Mouse (Mus musculus): ENCODE results near the gene 4930550C14Rik.

The 4930550C14Rik gene

DNA sequence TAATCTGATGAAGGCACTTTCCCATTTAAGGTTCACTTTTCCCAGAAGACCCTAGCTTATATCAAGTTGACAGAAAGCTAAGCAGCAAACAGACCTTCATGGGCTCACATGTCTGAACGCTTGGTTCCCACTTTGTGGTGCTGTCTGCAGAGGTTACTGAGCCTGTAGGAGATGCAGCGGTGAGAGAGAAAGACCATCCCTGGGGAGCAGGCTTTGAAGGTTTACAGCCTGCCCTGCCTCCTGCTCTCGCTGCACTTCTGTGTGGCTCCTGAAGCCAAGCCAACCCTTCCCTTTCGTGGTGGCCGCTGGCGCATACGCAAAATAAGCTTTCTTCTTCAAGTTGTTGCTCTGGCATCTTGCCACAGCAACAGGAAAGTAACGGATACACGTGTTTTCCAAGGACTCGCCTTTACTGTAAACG is at the start of gene 4930550C14Rik:
4930550C14Rik (plus strand) TSS at position 35 of the 421 bp plus-strand sequence.
- peak; percentile 16 for DNase-seq

DNA sequence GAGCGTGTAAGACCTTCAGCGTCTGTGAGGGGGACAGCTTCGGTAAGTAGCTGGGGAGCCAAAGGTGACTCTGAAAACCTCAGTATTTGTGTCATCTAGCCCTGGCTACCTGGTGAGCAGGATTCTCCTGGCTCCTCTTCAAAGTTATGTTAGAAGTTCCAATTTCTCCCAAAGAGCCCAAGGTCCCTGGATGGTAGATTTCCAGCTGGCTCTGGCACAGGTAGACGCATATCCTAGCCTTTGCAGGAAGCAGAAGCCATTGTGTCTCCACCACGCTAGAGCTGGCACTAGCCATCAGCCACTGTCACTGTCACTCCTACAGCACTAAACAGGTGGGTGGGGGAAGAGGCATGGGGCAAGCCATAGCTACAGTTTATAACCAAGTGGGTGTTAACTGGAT is 49.0 kb upstream of the 4930550C14Rik start:
- DNase-seq = no peak

DNA sequence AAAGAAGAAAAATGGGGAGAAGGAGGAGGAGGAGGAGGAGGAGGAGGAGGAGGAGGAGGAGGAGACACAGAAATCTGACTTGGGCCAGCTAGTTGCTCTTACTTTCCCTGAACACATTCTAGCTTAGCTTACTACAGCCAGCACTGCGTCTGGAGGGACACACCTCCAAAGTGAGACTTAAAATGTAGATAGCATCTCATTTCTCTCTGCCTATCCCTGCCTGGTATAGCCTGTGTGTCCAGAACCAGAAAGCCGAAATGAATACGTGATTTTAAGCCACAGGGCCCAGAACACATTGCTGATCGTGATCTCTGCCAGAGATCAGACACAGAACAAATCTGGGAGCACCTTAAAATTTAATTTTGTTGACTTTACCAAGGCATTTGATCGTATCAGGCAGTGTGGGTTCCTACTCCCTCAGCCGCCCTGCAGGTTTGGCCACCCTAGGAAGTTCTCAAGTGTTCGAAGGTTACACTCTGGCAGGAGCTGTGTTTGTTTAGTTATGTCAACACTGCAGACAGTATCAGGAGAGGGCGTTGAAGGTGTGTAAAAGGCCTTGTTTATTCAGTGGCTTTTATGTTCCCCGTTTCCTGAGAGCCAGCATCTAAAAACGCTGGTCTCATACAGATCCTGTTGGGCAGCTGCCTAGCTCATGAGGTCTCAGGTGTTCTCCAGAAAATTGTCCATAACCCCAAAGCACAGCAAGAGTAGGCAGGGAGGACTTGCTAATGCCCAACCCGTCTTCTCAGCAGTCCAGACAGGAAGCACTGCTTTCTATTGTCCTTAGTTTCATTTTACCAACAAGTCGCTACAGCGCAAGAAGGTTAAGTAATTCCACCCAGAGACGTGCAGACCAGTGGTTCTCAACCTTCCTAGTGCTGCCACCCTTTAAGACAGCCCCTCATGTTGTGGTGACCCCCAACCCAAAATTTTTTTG is 45.6 kb upstream of the 4930550C14Rik start:
- no peak for DNase-seq

DNA sequence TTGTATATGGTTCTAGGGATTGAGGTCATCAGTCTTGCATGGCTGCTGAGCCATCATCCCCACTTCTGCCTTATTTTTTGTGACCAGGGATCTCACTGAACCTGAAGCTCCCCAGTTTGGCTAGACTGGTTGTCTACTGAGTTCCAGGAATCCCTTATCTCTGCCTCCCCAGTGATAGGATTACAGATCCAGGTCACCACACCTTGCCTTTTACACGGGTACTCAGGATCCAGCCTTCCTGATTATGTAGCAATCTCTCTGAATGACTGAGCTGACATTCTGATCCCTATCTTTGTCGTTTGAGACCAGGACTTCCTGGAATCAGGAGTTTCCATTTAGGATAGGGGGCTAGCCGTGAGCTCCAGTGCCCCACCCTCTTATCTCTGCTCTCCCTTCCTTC is 30.8 kb upstream of the 4930550C14Rik start:
- no peak for DNase-seq

DNA sequence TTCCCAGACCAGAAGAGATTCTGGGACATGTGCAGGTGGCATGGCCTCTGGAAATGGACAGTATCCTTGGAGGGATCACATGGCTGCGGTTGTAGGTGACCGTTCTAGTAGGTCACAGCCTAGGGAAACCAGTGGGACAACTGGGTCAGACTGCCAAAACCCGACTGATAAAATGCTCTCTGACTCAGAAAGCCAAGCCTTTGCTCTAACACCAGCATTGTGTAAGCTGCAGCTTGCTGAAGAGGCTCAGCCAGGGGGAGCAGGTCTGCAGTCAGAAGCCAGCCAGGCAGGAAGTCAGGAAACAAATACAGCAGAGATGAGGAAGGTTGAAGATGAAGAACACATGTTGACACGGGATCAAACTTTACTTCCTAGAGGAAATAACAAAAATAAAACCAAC is 26.2 kb upstream of the 4930550C14Rik start:
- DNase-seq = no peak

DNA sequence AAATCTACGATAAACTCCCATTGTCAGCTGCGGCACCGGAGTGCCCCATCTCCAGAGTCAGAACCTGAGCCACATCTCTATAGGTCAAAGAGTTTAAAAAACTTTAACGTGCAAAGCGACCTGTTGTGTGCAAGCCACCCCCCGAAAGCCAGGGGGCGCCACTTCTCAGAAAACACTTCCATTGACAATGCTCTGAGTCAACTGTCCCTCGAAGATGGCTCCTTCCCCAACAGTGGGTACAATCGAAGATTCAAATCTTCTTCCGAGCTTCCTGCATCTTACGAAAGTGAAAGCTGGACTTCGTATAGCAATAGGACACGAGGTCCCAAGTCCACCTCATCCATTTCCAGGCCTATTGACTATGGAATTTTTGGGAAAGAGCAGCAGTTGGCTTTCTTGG is 25.3 kb upstream of the 4930550C14Rik start:
- DNase-seq = no peak

DNA sequence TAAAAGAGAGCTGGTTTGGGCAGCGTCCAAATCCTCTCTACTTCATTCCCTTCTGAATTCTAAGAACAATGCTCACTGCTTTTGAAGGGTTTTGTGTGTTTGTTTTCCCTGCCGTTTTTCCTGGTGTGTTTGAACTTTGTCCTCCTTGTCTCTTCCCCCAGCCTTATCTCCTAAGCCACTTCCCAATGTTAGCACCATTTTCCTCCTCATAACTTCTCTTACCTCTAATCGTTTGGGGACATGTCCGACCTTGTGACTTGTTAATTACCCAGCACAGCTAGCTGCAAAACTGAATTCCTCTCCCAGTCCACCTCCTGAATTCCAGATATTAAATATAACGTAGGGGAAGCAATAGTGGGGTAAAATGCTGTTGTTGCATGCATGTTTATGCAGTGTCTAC is 24.5 kb upstream of the 4930550C14Rik start:
- no peak for DNase-seq

DNA sequence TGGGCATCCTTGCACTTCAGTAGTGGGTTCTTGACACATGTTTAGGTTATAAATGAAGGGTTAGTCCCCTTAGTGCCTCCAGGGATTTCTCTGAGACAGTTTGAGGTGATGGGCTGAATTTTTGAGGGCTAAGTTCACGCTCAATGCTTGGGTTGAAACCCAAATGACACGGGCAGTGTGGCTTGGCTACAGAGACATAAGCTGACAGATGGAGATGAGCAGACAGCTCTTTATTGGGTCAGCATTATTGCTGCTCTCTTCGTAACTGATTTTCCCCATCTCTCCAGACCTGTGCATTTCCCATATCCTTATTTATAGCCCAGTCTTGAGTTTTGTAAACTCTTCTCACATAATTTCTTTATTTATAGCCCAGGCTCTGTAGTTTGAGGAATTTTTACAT is 24.0 kb upstream of the 4930550C14Rik start:
- DNase-seq = no peak

DNA sequence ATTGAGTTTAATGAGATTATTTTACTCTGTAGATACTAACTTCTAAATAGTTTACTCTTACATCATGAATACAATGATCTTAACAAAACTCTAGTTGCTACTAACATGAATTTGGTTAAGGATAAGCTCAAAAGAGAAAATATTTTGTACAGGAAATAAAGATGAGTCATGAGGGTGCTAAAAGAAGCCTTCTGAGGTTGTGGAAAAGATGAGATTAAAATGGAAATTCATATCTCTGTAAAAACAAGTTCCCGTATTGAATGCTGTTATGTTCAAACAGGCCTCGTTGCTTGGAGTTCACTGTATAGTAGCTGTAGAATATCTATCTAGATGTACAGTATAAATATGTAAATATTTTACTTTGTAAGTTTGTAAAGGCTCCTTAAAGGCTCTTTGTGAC is 21.5 kb upstream of the 4930550C14Rik start:
- no peak for DNase-seq

DNA sequence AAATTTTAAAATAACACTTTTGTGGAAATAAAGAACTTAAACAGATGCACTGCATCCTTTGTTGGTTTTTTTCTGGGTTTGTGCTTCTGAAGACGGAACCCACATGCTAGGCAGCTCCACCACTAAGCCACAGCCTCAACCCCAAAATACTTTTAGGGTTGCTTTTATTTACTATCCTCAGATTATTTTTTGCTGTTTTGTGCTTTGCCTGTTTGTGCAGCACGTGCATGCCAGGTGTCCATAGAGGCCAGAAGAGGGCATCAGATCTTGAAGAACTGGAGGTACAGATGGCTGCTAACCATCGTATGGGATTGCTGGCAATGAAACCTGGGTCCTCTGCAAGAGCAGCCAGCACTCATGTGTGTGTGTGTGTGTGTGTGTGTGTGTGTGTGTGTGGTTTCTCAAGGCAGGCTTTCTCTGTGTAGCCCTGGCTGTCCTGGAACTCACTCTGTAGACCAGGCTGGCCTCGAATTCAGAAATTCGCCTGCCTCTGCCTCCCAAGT is 21.0 kb upstream of the 4930550C14Rik start:
- DNase-seq = no peak

DNA sequence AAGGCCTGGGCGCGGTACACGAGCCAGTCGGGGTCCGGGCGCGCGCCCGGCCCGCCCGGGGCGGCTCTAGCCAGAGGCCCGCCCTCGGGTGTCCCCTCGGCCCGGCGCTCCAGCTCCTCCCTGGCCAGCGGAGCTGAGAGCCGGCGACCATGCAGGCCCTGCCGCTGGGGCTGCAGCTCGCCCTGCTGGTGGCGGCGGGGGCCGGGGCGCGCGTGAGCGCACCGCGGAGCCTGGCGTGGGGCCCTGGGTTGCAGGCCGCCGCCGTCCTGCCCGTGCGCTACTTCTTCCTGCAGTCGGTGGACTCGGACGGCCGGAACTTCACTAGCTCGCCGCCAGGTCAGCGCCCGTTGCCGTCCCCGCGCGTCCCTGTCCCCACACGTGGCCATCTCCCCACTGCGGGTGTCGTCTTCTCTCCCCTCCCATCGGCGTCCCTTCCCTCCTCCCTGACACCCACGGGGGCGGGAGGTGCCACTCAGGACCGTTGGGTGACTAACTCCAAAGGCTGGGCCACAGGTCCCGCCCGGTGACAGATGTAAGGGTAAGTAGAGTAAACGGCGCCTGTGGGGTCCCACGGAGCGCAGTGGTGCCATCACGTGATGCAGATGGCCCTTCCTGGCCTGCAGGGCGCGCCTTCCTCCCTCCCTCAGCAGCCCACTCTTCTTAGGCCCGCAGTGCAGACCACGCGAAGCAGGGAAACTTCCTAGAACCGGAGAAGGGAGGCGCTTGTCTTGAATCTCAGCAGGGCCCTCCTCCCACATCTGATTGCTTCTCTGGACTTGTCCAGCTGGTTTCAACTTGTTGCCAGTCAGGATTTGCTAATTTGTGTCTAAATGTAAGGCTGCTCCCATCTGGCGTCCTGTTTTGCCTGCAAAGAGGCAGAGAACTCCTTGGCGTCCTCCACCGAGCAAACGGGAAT is 17.9 kb upstream of the 4930550C14Rik start, which contains the start of gene Kdelc2:
Kdelc2 (plus strand) TSS at position 75 of the 916 bp plus-strand sequence.
- peak; percentile 64 for DNase-seq

DNA sequence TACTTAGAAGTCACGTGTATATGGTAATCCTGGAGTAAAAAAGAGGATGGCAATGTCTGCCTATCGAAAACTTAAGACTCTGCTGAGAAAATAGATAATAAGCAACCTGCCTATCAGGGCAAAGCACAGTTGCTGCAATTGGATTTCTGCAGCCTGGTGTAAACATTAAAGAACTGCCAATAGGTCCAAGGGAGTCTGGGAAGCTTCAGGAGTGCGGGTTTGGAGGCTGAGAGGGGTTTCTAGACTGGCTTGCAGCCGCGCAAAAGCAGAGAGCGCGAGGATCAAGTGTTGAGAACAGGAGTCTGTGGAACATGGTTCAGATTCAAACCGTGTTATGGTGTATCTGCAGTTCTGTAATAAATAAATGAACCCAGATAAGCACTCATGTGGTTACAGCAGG is 17.3 kb upstream of the 4930550C14Rik start:
- peak; percentile 19 for DNase-seq

DNA sequence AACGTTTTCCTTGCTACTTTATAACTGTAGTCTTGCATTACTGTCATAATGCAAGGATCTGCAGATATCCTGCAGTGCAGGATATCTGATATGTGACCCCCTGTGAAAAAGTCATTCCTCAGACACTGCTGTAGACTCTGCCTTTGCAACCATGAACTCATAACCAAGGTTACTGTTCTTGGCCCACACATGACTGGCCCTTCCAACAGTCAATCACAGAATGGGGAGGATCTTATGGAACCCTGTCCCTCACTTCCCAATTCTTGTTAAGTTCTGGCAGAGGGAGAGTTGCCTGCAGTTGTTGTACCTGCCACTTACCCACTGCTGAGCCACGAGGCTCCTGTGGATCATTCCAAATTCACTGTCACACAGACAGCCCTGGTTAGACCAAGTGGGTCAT is 14.7 kb upstream of the 4930550C14Rik start:
- no peak for DNase-seq

DNA sequence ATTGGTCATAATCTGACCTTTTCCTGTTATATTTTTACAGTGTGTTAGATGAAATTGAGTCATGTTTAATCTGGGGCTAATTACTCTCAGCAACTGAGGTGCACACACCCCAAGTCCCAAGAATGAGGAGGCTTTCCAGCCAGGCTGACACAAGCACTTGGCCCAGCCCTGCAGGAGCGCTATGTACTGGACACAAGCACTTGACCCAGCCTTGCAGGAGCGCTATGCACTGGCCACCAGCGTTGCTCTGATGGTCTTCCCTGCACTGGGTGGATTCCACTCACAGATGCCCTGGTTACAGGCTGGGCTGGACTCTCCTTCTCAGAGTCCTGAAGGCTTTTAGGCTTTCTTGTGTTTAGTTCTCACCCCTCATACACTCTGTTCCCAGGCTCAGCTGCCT is 13.0 kb upstream of the 4930550C14Rik start:
- DNase-seq = no peak

DNA sequence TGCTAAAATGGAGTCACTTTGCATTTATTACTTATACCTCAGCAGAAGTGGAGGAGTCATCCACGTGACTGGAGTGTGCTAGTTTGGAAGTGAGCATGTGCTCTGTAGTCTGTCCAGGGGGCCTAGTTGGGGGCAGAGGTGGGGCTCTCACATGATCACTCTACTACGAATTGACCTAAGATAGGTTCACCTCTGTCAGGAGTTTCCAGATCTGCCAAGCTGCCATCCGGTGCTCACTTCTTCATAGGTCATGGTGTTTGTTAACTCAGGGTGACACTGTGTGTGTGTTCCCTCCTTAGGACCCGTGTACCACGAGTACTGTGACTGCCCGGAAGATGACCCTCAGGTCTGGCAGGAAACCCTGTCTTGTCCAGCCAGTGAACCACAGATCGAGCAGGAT is 12.0 kb upstream of the 4930550C14Rik start:
- no peak for DNase-seq

DNA sequence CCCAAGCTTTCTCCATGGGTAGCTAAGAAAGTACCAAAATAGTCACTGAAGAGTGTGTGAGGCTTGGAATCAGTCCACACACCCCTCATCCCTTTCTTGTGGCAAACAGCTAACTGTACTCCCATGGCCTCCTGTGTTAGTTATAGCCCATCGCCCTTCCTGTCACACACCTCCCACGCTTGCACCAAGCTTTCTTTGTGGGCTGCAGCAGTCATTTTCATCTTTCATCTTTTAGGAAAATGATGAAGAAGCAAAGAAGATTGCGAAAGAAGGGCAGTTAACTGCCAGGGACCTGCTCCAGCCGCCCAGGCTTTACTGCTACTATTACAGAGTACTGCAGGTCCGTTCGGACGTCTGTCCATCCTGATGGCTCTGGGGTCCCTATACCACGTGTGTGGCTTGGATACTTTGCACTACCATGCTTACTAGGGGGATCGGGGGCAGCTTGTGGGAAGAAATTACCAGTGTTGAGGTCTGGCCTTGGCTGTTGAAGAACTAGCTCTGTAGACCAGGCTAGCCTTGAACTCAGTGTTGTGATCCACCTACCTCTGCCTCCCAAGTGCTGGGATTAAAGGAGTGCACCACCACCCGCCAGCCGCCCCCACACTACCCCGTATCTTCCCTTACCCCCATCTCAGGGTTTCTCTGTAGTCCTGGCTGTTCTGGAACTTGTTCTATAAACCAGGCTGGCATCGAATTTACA is 4.3 kb upstream of the 4930550C14Rik start:
- no peak for DNase-seq

DNA sequence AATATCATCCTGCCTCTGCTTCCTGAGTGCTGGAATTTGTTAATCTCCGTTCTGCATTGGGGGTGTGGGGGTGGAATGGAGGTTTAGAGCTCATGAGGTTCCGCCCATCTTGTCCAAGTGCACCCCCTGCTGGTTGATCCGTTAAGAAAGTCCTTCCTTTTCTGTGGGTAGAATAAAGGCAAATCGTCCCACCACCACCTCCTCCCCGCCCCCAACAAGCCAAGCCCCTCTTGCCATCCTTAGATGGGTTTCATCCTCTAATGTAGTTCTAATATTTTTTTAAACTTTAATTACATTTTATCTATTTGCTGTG is 3.8 kb upstream of the 4930550C14Rik start:
- peak; percentile 78 for DNase-seq

DNA sequence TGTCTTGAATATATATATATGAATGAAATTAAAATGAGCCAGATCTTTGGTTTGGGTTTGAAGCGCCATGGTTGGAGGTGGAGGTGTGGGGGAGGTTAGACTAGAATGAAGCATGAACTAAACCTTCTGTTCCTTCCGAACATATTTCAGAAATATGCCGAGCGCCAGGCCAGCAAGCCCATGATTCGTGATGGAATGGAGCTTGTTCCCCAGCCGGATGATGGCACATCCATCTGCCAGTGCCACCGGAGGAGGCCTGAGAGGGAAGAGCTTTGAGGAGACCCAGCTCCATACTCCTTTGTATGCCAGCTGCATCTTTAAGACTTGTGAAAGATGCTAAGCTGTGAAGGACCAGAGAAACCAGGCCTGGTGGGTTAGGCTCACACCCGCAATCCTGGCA is 2.6 kb upstream of the 4930550C14Rik start:
- DNase-seq = no peak

DNA sequence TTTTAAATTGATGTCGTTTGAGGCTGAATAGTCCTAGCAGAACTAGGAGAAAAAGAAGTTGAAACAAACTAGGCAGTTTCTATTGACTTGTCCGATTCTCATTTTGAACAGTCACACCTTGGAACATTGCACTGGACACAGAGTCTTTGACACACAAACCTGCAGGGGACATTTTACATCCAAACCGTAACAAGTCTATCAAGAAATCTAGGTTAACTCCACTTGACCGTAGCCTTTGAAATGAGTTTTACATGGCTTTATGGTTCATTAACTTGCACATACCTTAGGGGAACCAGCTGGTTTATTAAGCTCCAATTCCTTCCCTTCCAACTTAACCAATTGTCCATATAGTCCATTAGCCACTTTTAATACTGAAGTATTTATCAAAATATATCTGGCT is 1.4 kb upstream of the 4930550C14Rik start:
- DNase-seq = no peak

DNA sequence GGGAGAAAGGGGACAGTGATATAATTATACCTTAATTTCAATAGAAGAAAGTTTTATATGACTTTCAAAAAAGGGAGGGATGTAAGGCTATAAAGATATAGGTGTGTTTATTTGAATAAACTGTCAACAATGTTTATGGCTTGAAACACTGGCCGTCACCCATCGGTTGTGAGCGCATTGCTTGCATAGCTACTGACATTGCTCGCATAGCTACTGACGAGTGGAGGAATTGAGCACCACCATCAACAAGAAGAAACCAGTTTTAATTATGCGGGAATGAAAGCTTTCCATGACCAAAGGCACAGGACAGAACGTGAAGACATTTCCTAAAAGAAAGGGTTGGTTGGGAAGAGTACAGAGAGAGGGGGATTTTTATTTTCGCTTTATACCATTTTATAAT is 979 bp upstream of the 4930550C14Rik start:
- no peak for DNase-seq

DNA sequence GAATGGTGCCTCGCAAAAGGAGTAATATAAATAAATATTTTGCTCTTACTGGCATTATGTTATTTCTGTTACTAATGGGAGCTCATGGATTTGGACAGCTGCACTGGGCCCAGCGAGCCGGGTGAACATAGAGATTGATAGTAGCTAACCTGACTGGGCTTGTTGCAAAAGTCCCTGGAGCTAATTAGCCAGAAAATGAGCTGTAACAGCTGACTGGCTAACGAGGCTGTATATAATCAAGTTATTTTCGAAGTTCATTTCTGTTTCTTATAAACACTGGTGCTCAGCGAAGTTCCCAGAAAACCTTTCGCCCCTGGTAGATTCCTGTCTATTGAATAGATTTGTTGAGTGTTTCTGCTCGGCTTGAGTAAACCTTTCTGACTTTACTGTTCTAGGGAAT is 866 bp downstream of the 4930550C14Rik start:
- DNase-seq = no peak

DNA sequence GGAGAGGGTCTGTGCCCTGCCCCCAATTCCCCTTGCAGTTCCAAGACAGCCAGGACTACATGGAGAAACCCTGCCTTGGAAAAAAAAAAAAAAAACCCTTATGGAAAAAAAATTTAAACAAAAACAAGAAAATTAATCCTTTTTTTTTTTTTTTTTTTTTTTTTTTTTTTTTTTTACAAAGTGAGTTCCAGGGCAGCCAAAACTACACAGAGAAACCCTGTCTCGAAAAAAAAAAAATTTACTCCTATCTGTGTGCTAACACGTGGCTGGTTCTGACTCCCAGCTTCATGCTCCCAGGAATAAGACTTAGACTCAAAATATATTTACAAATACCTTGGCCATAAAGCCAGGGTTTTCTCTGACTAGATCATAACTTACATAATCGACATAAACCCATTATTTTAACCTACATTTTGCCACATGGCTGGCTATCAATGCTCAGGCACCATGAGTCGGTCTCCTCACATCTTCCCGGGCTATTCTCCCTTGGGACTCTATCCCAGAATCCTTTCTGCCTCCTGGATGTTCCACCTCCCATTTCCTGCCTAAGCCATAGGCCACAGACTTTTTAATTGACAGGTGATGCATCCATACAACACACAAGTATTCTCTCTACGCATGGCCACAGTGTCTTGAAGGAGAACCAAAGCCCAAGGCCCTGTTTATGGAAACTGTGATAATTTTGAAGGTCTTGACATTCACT is 2.1 kb downstream of the 4930550C14Rik start:
- DNase-seq = no peak
